Mouse (Mus musculus) liver, embryonic 11.5 days (tissue): ENCODE data around the gene Nalcn. TPM values are rescaled to one million over a fixed set of nuclear protein-coding genes. Genes with fewer than 3 reads are reported as not detected.
"Not testable (repeated sequence)": the region's sequence is repeated elsewhere in the genome, so short reads cannot be mapped to it uniquely, and the experiment has no call there.

Source experiments
- ATAC-seq: fragments of 200-750 bp; cut with Nextera tagmentation; replicated peaks from 2 replicates; pipeline ENCODE4 v1.8.0; 2017; ENCODE audit warnings: moderate number of reproducible peaks, mild to moderate bottlenecking, moderate TSS enrichment, moderate library complexity; ENCODE audit not compliant: low FRiP score
- DNase-seq: peaks from one replicate; pipeline ENCODE4 v3.0.0-alpha.2; 2017; ENCODE audit warnings: low spot score
- H3K27ac ChIP-seq: fragments of 300-500 bp; sonication (generic); 2 replicates; pipeline ENCODE4 v1.5.1; 2014; ENCODE audit warnings: mild to moderate bottlenecking, low read depth, low read length, control low read depth
- H3K27me3 ChIP-seq: fragments of 300-500 bp; sonication (generic); replicated peaks from 2 replicates; pipeline ENCODE4 v1.6.1; 2014; ENCODE audit warnings: low read length, mixed read lengths; ENCODE audit not compliant: control insufficient read depth, insufficient read depth
- H3K36me3 ChIP-seq: fragments of 300-500 bp; sonication (generic); 2 replicates; pipeline ENCODE4 v1.6.1; 2014; ENCODE audit warnings: mild to moderate bottlenecking, low read length, moderate library complexity, mixed read lengths; ENCODE audit not compliant: control insufficient read depth, insufficient read depth
- H3K4me1 ChIP-seq: fragments of 300-500 bp; sonication (generic); replicated peaks from 2 replicates; pipeline ENCODE4 v1.6.1; 2014; ENCODE audit warnings: low read length, mixed read lengths; ENCODE audit not compliant: control insufficient read depth, insufficient read depth
- H3K4me2 ChIP-seq: fragments of 300-500 bp; sonication (generic); 2 replicates; pipeline ENCODE4 v1.6.1; 2014; ENCODE audit warnings: mild to moderate bottlenecking, control low read depth, moderate library complexity
- H3K4me3 ChIP-seq: fragments of 300-500 bp; sonication (generic); 2 replicates; pipeline ENCODE4 v1.5.1; 2014; ENCODE audit warnings: low read depth, low read length, control low read depth
- H3K9ac ChIP-seq: fragments of 300-500 bp; sonication (generic); 2 replicates; pipeline ENCODE4 v1.6.1; 2014; ENCODE audit warnings: low read depth, low read length, control low read depth
- H3K9me3 ChIP-seq: fragments of 300-500 bp; sonication (generic); 2 replicates; pipeline ENCODE4 v1.6.1; 2016; ENCODE audit warnings: low read length, inconsistent platforms, mixed read lengths; ENCODE audit not compliant: control insufficient read depth
- WGBS: fragments of 180-500 bp; shearing (Covaris S2); extraction: QIAGEN DNeasy Blood & Tissue Kit; methylation state at CpG from one replicate; pipeline ENCODE4 v1.1.7; 2014; 5-methylcytosine and 5-hydroxymethylcytosine counted together
- polyA plus RNA-seq: library from polyadenylated mRNA; unstranded; fragments of >200 nt; fragmentation: Nextera tagmentation; extraction: Ambion mirVana; gene quantifications from 2 replicates; pipeline ENCODE4 v1.2.1, GENCODE M21; 2014

Gene Nalcn
- 0.07 and 0.13 TPM in 2 replicates for polyA plus RNA-seq

DNA sequence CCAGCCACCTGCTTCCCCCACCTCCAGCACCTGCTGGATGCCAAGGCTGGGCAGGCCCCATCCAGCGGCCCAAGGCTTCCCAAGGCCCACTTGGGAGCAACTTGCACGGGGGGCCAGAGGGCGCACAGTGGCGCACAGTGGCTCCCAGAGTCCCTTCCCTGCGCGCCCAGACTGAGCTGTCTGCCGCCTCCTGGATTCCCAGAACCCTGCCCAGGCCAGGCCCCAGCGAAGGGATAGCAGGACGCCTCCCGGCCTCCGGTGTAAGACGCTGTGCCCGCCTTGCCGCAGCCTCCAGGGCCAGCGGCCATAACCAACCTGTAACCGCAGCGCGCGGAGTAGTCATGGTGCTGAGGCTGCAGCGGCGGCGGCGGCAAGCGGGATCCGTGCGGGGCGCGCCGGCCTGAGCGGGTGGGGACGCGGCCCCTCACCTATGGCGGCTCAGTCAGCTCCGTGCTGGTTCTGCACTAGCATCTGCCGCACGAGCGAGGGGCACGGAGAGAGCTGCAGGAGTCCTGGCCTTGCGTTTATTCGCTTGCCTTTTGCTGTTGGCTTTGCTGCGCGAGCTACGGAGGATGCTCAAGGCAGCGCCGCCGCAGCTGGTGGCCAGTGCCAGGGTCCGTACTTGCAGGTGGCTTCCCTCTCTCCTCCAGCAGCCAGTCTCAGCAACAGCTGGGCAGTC is at the start of gene Nalcn:
Gene Nalcn (minus strand): TSS at position 644 of the 679 bp plus-strand sequence.
- no peak within 1 kb of the TSS for H3K9ac ChIP-seq
- no peak within 1 kb of the TSS for H3K27ac ChIP-seq
- peaks cover 12% of the 10 kb centered on the region for H3K27me3 ChIP-seq
- WGBS = 4% methylated on average over 47 of the region's 47 CpGs
- H3K4me2 ChIP-seq = peak within 1 kb of the TSS; percentile 63
- no peaks in the 10 kb centered on the region for H3K36me3 ChIP-seq
- ATAC-seq (no peak), DNase-seq (peak; percentile 33)
- H3K9me3 ChIP-seq = no peaks in the 10 kb centered on the region
- peak within 1 kb of the TSS; percentile 37 for H3K4me3 ChIP-seq
- no peaks in the 10 kb centered on the region for H3K4me1 ChIP-seq

DNA sequence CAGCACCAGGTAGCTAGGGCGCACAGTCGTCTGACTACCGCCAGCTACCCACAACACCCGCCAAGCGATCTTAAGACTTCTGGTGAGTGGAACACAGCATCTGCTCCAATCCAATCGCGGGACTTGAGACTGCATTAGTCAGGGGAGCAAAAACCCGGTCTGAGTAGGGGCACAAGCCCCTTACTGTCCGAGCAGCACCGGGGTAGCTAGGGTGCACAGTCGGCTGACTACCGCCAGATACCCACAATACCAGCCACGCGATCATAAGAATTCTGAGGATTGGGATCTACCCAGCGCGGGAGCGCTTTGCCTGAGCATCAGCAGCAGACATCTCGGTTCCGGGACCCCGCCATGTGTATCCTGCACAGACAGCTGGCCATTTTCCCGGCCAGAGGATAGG is 44.1 kb upstream of the Nalcn start:
- not testable (repeated sequence) for ATAC-seq, H3K4me2 ChIP-seq, DNase-seq, H3K9me3 ChIP-seq, H3K27me3 ChIP-seq, H3K4me3 ChIP-seq, H3K36me3 ChIP-seq, H3K9ac ChIP-seq, H3K27ac ChIP-seq, H3K4me1 ChIP-seq
- 70% methylated on average over 21 of the region's 21 CpGs for WGBS

DNA sequence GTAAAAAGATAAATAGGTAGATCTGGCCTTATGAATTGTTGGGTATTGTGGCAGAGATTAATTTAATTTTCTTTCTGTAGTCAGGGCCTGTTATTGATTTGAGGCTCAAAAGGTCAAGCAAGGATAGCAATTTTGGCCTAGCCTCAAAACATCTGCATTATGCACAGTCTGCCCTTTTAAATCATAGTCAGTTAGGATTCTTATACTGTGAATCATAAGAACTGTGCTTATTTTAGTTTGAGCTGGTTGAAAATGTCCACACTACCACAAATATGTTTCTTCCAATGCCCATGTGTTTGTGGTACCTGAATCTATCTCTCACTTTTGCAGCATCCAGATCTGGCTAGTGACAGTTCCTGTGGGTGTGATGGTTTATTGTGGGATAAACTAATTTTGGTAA is 37.5 kb upstream of the Nalcn start:
- Histone ChIP-seq H3K27me3 (no peaks in the 10 kb centered on the region), H3K9me3 (no peaks in the 10 kb centered on the region), H3K4me3 (no peak overlapping the region), H3K27ac (no peak overlapping the region), H3K4me1 (no peaks in the 10 kb centered on the region), H3K9ac (no peak overlapping the region), H3K4me2 (no peak overlapping the region), H3K36me3 (no peaks in the 10 kb centered on the region)
- DNase-seq (no peak), ATAC-seq (no peak)

DNA sequence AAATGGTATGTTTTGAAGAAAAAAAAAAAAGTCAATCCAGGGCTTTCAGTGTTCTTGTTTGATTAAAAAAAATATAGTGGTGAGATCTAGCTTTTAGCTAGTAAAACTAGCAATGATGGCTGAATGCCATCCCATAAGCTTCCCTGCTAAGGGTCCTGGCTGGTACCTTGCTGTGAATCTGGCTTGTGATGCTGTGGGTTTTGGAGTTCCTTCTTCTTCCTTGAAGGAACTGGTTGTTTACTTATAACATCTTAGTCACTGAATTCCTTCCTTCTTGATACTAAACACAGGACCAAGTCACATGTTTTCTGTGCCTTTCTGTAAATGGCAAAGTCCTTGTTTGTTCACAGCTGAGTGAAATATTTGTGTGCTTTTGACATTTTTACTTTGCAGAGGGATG is 36.3 kb upstream of the Nalcn start:
- Histone ChIP-seq H3K4me1 (no peaks in the 10 kb centered on the region), H3K9me3 (no peaks in the 10 kb centered on the region), H3K27me3 (no peaks in the 10 kb centered on the region), H3K27ac (no peak overlapping the region), H3K36me3 (no peaks in the 10 kb centered on the region), H3K4me3 (no peak overlapping the region), H3K4me2 (no peak overlapping the region), H3K9ac (no peak overlapping the region)
- DNase-seq (no peak), ATAC-seq (no peak)

DNA sequence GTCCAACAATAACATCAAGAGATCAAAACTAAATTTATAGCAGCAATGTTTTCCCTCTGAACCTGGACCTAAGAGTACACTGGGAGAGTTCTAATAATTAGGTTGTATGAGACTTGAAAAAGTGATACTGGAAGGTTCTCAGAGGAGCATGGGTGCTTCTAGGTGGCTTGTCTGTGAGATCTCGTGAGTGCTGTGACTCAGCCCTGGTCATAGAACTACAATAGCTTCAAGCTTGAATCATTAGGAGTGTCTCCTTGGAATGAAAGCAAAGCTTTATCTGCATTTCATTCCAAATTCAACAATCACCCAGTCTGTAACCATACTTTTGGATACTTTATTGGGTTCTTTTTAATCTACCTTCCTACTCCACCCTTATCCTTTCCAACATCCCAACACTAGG is 35.4 kb upstream of the Nalcn start:
- Histone ChIP-seq H3K36me3 (no peaks in the 10 kb centered on the region), H3K9me3 (no peaks in the 10 kb centered on the region), H3K4me2 (no peak overlapping the region), H3K27ac (no peak overlapping the region), H3K4me1 (no peaks in the 10 kb centered on the region), H3K9ac (no peak overlapping the region), H3K27me3 (no peaks in the 10 kb centered on the region), H3K4me3 (no peak overlapping the region)
- 74% methylated on average over 1 of the region's 1 CpGs for WGBS
- no peak for ATAC-seq
- no peak for DNase-seq

DNA sequence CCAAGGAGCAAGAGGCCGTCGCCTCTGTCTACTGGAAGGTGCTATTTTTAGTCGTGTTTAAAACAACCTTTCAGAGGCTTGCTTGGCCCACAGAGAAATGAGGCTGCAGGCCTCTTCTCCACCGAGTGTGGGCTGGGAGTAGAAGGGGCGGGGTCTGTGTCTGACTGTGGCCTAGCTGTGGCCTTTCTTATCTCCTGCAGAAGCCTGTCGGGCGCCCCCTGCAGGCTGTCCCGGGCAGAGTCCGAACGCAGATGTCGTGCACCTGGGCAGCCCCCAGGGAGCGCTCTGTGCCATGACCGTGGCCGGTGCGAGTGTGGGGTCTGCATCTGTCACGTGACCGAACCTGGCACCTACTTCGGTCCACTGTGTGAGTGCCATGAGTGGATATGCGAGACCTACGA is 34.1 kb upstream of the Nalcn start:
- no peaks in the 10 kb centered on the region for H3K4me1 ChIP-seq
- no peaks in the 10 kb centered on the region for H3K27me3 ChIP-seq
- H3K9me3 ChIP-seq = no peaks in the 10 kb centered on the region
- ATAC-seq (peak; percentile 77), DNase-seq (peak; percentile 46)
- no peak overlapping the region for H3K4me3 ChIP-seq
- H3K4me2 ChIP-seq = no peak overlapping the region
- no peaks in the 10 kb centered on the region for H3K36me3 ChIP-seq
- WGBS = 22% methylated on average over 20 of the region's 20 CpGs
- no peak overlapping the region for H3K27ac ChIP-seq
- no peak overlapping the region for H3K9ac ChIP-seq

DNA sequence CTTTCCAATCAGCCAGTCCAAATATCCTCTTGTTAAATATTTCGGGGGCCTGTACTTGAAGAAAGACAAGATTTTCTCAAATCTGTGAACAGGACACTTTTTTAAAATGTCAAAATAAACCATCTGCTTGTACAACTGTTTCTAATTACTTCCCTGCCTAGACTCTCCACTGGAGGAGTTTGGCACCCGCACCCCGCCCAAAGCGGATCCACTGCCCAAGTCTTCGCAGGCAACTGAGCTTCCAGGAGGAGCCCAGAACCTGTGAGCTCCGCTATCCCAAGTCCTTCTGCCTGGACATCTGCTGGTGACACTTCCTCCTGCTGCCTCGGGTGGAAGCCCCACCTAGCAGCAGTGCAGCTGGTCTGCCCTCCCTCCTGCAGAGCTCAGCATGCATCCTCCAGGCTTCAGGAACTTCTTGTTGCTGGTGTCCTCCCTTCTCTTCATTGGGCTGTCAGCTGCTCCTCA is 33.0 kb upstream of the Nalcn start, which contains the start of gene Itgbl1:
Gene Itgbl1 (plus strand): TSS at position 51 of the 465 bp plus-strand sequence.
- no peaks in the 10 kb centered on the region for H3K4me1 ChIP-seq
- H3K4me2 ChIP-seq = no peak within 1 kb of the TSS
- H3K9ac ChIP-seq = no peak within 1 kb of the TSS
- DNase-seq (no peak), ATAC-seq (no peak)
- H3K9me3 ChIP-seq = no peaks in the 10 kb centered on the region
- H3K36me3 ChIP-seq = no peaks in the 10 kb centered on the region
- H3K27ac ChIP-seq = no peak within 1 kb of the TSS
- WGBS = 44% methylated on average over 7 of the region's 7 CpGs
- no peak within 1 kb of the TSS for H3K4me3 ChIP-seq
- no peaks in the 10 kb centered on the region for H3K27me3 ChIP-seq

DNA sequence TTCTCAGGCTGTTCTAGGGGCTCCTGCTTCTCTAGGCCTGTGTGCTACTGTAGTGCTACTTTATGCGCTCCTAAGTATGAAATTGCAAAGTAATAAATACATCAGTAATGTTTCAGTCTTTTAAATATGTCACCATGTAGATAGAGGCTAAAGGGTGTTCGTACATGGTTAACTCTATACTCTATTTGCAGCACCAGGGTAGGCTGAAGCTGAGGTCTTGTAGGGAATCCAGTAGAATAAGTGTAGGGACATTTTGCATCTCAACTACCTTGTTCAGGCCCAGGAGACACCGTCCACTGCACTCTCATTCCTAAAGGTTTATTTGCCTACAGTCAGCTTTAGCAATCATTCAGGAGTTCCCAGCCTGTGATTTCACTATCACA is 227 bp upstream of the Nalcn start:
- H3K4me1 ChIP-seq = no peaks in the 10 kb centered on the region
- ATAC-seq = no peak
- H3K9ac ChIP-seq = no peak overlapping the region
- 61% methylated on average over 3 of the region's 3 CpGs for WGBS
- H3K4me2 ChIP-seq = peak overlapping the region; percentile 63
- no peak overlapping the region for H3K27ac ChIP-seq
- no peaks in the 10 kb centered on the region for H3K36me3 ChIP-seq
- DNase-seq = no peak
- peaks cover 12% of the 10 kb centered on the region for H3K27me3 ChIP-seq
- H3K9me3 ChIP-seq = no peaks in the 10 kb centered on the region
- peak overlapping the region; percentile 37; the same call in 1 of the 2 replicates for H3K4me3 ChIP-seq

DNA sequence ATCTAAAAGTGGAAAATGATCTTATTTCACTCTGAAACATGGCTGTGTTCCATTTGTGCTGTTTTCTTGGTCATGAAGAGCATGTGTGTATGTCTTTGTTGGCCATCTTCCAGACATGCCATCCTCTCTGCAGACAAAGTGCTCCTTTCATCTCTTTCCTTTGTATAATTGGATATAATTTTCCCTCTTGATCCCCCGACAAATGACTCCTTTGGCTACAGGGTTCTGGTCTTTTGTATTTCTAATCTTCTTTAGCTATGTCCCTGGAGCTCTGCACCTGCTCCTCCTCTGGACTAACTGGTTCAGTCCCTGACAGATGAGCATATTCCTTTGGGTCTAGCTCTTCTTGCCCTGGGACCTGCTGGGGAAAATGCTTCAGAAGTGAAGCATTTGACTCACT is 4.0 kb downstream of the Nalcn start:
- Histone ChIP-seq H3K9me3 (no peaks in the 10 kb centered on the region), H3K36me3 (no peaks in the 10 kb centered on the region), H3K4me1 (no peaks in the 10 kb centered on the region), H3K27me3 (peaks cover 12% of the 10 kb centered on the region), H3K27ac (no peak overlapping the region), H3K4me2 (no peak overlapping the region), H3K9ac (no peak overlapping the region), H3K4me3 (no peak overlapping the region)
- 78% methylated on average over 1 of the region's 1 CpGs for WGBS
- no peak for ATAC-seq
- DNase-seq = no peak
